9 mouse cellular contexts compared by ENCODE assay signal in the genomic region with DNA sequence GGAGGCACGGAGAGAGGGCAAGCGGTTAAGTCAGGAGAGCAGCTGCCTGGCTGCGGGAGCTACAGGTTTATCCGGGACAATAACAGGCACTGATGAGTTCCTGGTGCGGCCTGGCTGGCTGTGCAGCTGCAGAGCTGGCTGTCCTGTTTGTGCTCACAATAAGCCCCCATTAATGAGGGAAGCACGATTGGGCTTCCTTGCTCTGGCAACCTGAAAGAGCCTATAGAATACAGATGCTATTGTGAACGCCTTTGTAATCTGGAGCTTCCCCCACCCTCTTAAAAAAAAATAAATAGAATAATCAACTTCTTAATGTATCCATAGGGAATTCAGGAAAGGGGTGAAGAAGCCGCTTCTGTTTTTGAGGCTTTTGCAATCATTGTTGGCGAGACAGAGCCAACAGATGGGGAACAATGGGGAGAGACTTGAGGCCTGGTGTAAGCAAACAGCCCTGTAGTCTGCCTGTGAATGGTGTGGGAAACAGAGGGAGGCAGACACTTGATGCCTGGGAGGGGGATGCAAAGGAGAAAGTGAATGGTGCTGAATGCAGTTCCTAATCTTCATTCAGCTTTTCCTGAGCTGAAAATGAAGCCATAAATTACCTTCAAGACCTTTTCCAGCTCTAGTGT. TPM values are rescaled to one million over a fixed set of nuclear protein-coding genes. Genes with fewer than 3 reads are reported as not detected.
A peak's percentile ranks its signal among the peaks of the same experiment; 100 is the strongest.
DNase-seq lines count a peak whose midpoint lies in the region; ATAC-seq and TF ChIP-seq lines count a peak whose summit lies in the region.
"Had no signal": no experiment of that assay in that cellular context is flagged by ENCODE, and none has a peak within 500 bp of the region (broad histone marks: within the 10 kb centered on the region; RNA-seq: fewer than 3 reads in every experiment).

No protein-coding gene starts in this region.

- ATAC-seq in intestine, embryonic 14.5 days (replicated peaks; ENCODE audit: low FRiP score, low TSS enrichment, low read depth): peak; percentile 47
- no peak for ATAC-seq in intestine, embryonic 16.5 days
- ATAC-seq in forebrain, postnatal 0 days: no peak
- ATAC-seq in midbrain, embryonic 13.5 days: peak; percentile 80

- H3K27me3 ChIP-seq in intestine, embryonic 14.5 days (replicated peaks; ENCODE audit: control insufficient read depth, insufficient read depth, low read length): no peaks in the 10 kb centered on the region
- H3K27me3 ChIP-seq in intestine, embryonic 16.5 days (replicated peaks; ENCODE audit: control insufficient read depth, insufficient read depth, low read length): no peaks in the 10 kb centered on the region
- H3K27me3 ChIP-seq in forebrain, postnatal 0 days (ENCODE audit: insufficient read depth, low read length): no peaks in the 10 kb centered on the region
- H3K27me3 ChIP-seq in midbrain, embryonic 13.5 days: no peaks in the 10 kb centered on the region

- H3K4me1 ChIP-seq in intestine, embryonic 14.5 days (replicated peaks; ENCODE audit: control insufficient read depth, insufficient read depth, low read length): peaks cover 42% of the 10 kb centered on the region
- H3K4me1 ChIP-seq in intestine, embryonic 16.5 days (ENCODE audit: control insufficient read depth, insufficient read depth, low read length): peaks cover 25% of the 10 kb centered on the region
- peaks cover 13% of the 10 kb centered on the region; the same call in 1 of the 2 replicates for H3K4me1 ChIP-seq in forebrain, postnatal 0 days (ENCODE audit: insufficient read depth)
- H3K4me1 ChIP-seq in midbrain, embryonic 13.5 days (replicated peaks): peaks cover 59% of the 10 kb centered on the region

- TF ChIP-seq CTCF in forebrain, postnatal 0 days (IDR thresholded peaks at IDR 0.05; ENCODE audit: low read depth): no peak

- no peaks in the 10 kb centered on the region for H3K9me3 ChIP-seq in intestine, embryonic 14.5 days (ENCODE audit: control insufficient read depth, low read length)
- H3K9me3 ChIP-seq in intestine, embryonic 16.5 days (ENCODE audit: control insufficient read depth, low read length): no peaks in the 10 kb centered on the region
- H3K9me3 ChIP-seq in forebrain, postnatal 0 days (ENCODE audit: low read length): no peaks in the 10 kb centered on the region
- H3K9me3 ChIP-seq in midbrain, embryonic 13.5 days: no peaks in the 10 kb centered on the region

- H3K4me2 ChIP-seq in intestine, embryonic 14.5 days (ENCODE audit: low read length): peak overlapping the region; percentile 43
- no peak overlapping the region for H3K4me2 ChIP-seq in intestine, embryonic 16.5 days (ENCODE audit: low read depth, low read length)
- H3K4me2 ChIP-seq in forebrain, postnatal 0 days (ENCODE audit: low read depth): peak overlapping the region; percentile 42
- H3K4me2 ChIP-seq in midbrain, embryonic 13.5 days (replicated peaks): peak overlapping the region; percentile 50

- 22% methylated on average over 9 of the region's 9 CpGs for WGBS in intestine, embryonic 14.5 days
- WGBS in intestine, embryonic 16.5 days: 35% methylated on average over 9 of the region's 9 CpGs
- WGBS in forebrain, postnatal 0 days: 12% methylated on average over 9 of the region's 9 CpGs
- WGBS in midbrain, embryonic 13.5 days: under 1% methylated on average over 9 of the region's 9 CpGs

- DNase-seq in intestine, embryonic 14.5 days (ENCODE audit: low spot score): no peak
- DNase-seq in embryo, embryonic 11 days: peak; percentile 81
- DNase-seq in forebrain, postnatal 0 days: peak; percentile 39
- DNase-seq in right cerebral cortex, postnatal 36 days (ENCODE audit: low spot score in 2 of 2): no peak
- no peak for DNase-seq in layer of hippocampus, postnatal 25 days (ENCODE audit: extremely low spot score in 1 of 2, low spot score in 1 of 2)
- no peak for DNase-seq in MN1 (ENCODE audit: low spot score)

- H3K9ac ChIP-seq in intestine, embryonic 14.5 days (ENCODE audit: low read length): no peak overlapping the region
- H3K9ac ChIP-seq in intestine, embryonic 16.5 days (ENCODE audit: low read depth, low read length): no peak overlapping the region
- no peak overlapping the region for H3K9ac ChIP-seq in forebrain, postnatal 0 days
- H3K9ac ChIP-seq in midbrain, embryonic 13.5 days (replicated peaks): peak overlapping the region; percentile 40

- H3K4me3 ChIP-seq in intestine, embryonic 14.5 days (ENCODE audit: low read depth, low read length): no peak overlapping the region
- no peak overlapping the region for H3K4me3 ChIP-seq in intestine, embryonic 16.5 days (ENCODE audit: low read length)
- H3K4me3 ChIP-seq in forebrain, postnatal 0 days (ENCODE audit: low read depth, low read length): no peak overlapping the region
- H3K4me3 ChIP-seq in midbrain, embryonic 13.5 days (replicated peaks): peak overlapping the region; percentile 21; the same call in 1 of the 2 replicates

- H3K36me3 ChIP-seq in intestine, embryonic 14.5 days (ENCODE audit: control insufficient read depth, insufficient read depth, low read length): no peaks in the 10 kb centered on the region
- no peaks in the 10 kb centered on the region for H3K36me3 ChIP-seq in intestine, embryonic 16.5 days (ENCODE audit: control insufficient read depth, insufficient read depth, low read length)
- H3K36me3 ChIP-seq in forebrain, postnatal 0 days (ENCODE audit: insufficient read depth): no peaks in the 10 kb centered on the region
- no peaks in the 10 kb centered on the region for H3K36me3 ChIP-seq in midbrain, embryonic 13.5 days

- H3K27ac ChIP-seq in intestine, embryonic 14.5 days (ENCODE audit: low read depth): peak overlapping the region; percentile 76
- H3K27ac ChIP-seq in intestine, embryonic 16.5 days (ENCODE audit: low read length): no peak overlapping the region
- 0 out of 2 replicates have a peak overlapping the region, but pooled peaks have one; percentile 9 for H3K27ac ChIP-seq in forebrain, postnatal 0 days (ENCODE audit: low read depth, low read length)
- peak overlapping the region; percentile 91 for H3K27ac ChIP-seq in midbrain, embryonic 13.5 days

RNA-seq across cellular contexts. Expression of a gene that starts 2.4 kb away (rescaled TPM):
- 28.5 and 32.0 TPM in 2 replicates for polyA plus RNA-seq in intestine, embryonic 14.5 days (2014; fragmentation: Nextera tagmentation; extraction: Ambion mirVana)
- 11.5 and 14.0 TPM in 2 replicates for polyA plus RNA-seq in intestine, embryonic 16.5 days (2015; fragmentation: Nextera tagmentation; extraction: Ambion mirVana)
- 7.5 and 16.3 TPM in 2 replicates for total RNA-seq in forebrain, postnatal 0 days (2014; rRNA removed)
- polyA plus RNA-seq in forebrain, postnatal 0 days (2015; fragmentation: Nextera tagmentation; extraction: Ambion mirVana): 5.9 and 10.5 TPM in 2 replicates
- polyA plus RNA-seq in midbrain, embryonic 13.5 days (2015; fragmentation: Nextera tagmentation; extraction: Ambion mirVana): 17.6 and 18.6 TPM in 2 replicates
- total RNA-seq in layer of hippocampus, postnatal 25 days (2021): under 1 TPM; 0.54 to 0.79 TPM
- total RNA-seq: MEL had no signal

Comparison
In these comparisons a context has a peak if more than half of its experiments do, and no peak if none do; other contexts are left out.
1. ATAC-seq: peak in intestine, embryonic 14.5 days (single experiment) and midbrain, embryonic 13.5 days (single experiment); none in intestine, embryonic 16.5 days (single experiment) and forebrain, postnatal 0 days (single experiment).
2. DNase-seq: peak in embryo, embryonic 11 days (single experiment) and forebrain, postnatal 0 days (single experiment); none in intestine, embryonic 14.5 days (single experiment), right cerebral cortex, postnatal 36 days (0 of 2), layer of hippocampus, postnatal 25 days (0 of 2) and MN1 (single experiment).